Mouse (Mus musculus) liver, embryonic 16.5 days (tissue): ENCODE results near the gene Gm20479. TPM values are rescaled to one million over a fixed set of nuclear protein-coding genes. Genes with fewer than 3 reads are reported as not detected.

ENCODE experiments used
- ATAC-seq: fragments of 200-750 bp; cut with Nextera tagmentation; 2 replicates; pipeline ENCODE4 v1.8.0; 2017; ENCODE audit warnings: low read depth, mild to moderate bottlenecking, moderate number of reproducible peaks, moderate library complexity
- H3K27ac ChIP-seq: fragments of 300-500 bp; sonication (generic); 2 replicates; pipeline ENCODE4 v1.5.1; 2014; ENCODE audit warnings: mild to moderate bottlenecking, low read length
- H3K27me3 ChIP-seq: fragments of 300-500 bp; sonication (generic); 2 replicates; pipeline ENCODE4 v1.6.1; 2014; ENCODE audit warnings: low read depth, low read length, mixed read lengths; ENCODE audit not compliant: control insufficient read depth, insufficient read depth
- H3K36me3 ChIP-seq: fragments of 300-500 bp; sonication (generic); 2 replicates; pipeline ENCODE4 v1.6.1; 2014; ENCODE audit warnings: mild to moderate bottlenecking; ENCODE audit not compliant: control insufficient read depth, insufficient read depth
- H3K4me1 ChIP-seq: fragments of 300-500 bp; sonication (generic); 2 replicates; pipeline ENCODE4 v1.6.1; 2014; ENCODE audit warnings: low read depth, low read length, mixed read lengths; ENCODE audit not compliant: control insufficient read depth
- H3K4me2 ChIP-seq: fragments of 300-500 bp; sonication (generic); 2 replicates; pipeline ENCODE4 v1.6.1; 2014; ENCODE audit warnings: low read depth, low read length, mixed read lengths
- H3K4me3 ChIP-seq: fragments of 300-500 bp; sonication (generic); 2 replicates; pipeline ENCODE4 v1.5.1; 2014; ENCODE audit warnings: low read depth, mild to moderate bottlenecking, low read length
- H3K9ac ChIP-seq: fragments of 300-500 bp; sonication (generic); 2 replicates; pipeline ENCODE4 v1.6.1; 2014; ENCODE audit warnings: low read depth, low read length
- H3K9me3 ChIP-seq: fragments of 300-500 bp; sonication (generic); replicated peaks from 2 replicates; pipeline ENCODE4 v1.6.1; 2016; ENCODE audit warnings: low read length; ENCODE audit not compliant: control insufficient read depth
- WGBS: fragments of 180-500 bp; shearing (Covaris S2); extraction: QIAGEN DNeasy Blood & Tissue Kit; methylation state at CpG from one replicate; pipeline ENCODE4 v1.1.7; 2014; ENCODE audit not compliant: insufficient replicate concordance; 5-methylcytosine and 5-hydroxymethylcytosine counted together
- polyA plus RNA-seq: library from polyadenylated mRNA; unstranded; fragments of >200 nt; fragmentation: Nextera tagmentation; extraction: Ambion mirVana; gene quantifications from 2 replicates; pipeline ENCODE4 v1.2.1, GENCODE M21; 2015

Gene Gm20479
- polyA plus RNA-seq, 1 experiment from 2014 or later = 0.44 TPM

- Histone ChIP-seq H3K4me3 (peak overlapping the region; percentile 40; the same call in 1 of the 2 replicates), H3K27me3 (peaks cover 62% of the 10 kb centered on the region), H3K4me2 (no peak overlapping the region), H3K9me3 (no peaks in the 10 kb centered on the region), H3K4me1 (no peaks in the 10 kb centered on the region; the same call in 1 of the 2 replicates), H3K36me3 (no peaks in the 10 kb centered on the region), H3K27ac (no peak overlapping the region), H3K9ac (no peak overlapping the region)
- WGBS = 2% methylated on average over 22 of the region's 22 CpGs
- ATAC-seq = no peak
Measured at GRCm38 (mm10) chr7:27395521-27396183, 38.4 kb upstream of the Gm20479 start.

GRCm38 (mm10) chr7:27391416-27391815 is 34.2 kb upstream of the Gm20479 start:
- no peaks in the 10 kb centered on the region; the same call in 1 of the 2 replicates for H3K4me1 ChIP-seq
- no peak overlapping the region for H3K4me3 ChIP-seq
- H3K9ac ChIP-seq = no peak overlapping the region
- ATAC-seq = no peak
- H3K36me3 ChIP-seq = no peaks in the 10 kb centered on the region
- 41% methylated on average over 16 of the region's 16 CpGs for WGBS
- peaks cover 37% of the 10 kb centered on the region for H3K27me3 ChIP-seq
- no peak overlapping the region for H3K4me2 ChIP-seq
- no peak overlapping the region for H3K27ac ChIP-seq
- H3K9me3 ChIP-seq = no peaks in the 10 kb centered on the region

GRCm38 (mm10) chr7:27389213-27389612 is 32.0 kb upstream of the Gm20479 start:
- ATAC-seq = no peak
- no peak overlapping the region for H3K4me3 ChIP-seq
- no peaks in the 10 kb centered on the region for H3K36me3 ChIP-seq
- no peaks in the 10 kb centered on the region for H3K4me1 ChIP-seq
- H3K27me3 ChIP-seq = peaks cover 15% of the 10 kb centered on the region
- no peak overlapping the region for H3K27ac ChIP-seq
- 50% methylated on average over 6 of the region's 6 CpGs for WGBS
- H3K9ac ChIP-seq = no peak overlapping the region
- H3K4me2 ChIP-seq = no peak overlapping the region
- H3K9me3 ChIP-seq = no peaks in the 10 kb centered on the region

GRCm38 (mm10) chr7:27384731-27385130 is 27.5 kb upstream of the Gm20479 start:
- WGBS = 46% methylated on average over 4 of the region's 4 CpGs
- Histone ChIP-seq H3K36me3 (no peaks in the 10 kb centered on the region), H3K4me3 (no peak overlapping the region), H3K9me3 (no peaks in the 10 kb centered on the region), H3K9ac (no peak overlapping the region), H3K27ac (no peak overlapping the region), H3K4me2 (no peak overlapping the region), H3K27me3 (no peaks in the 10 kb centered on the region; the same call in 1 of the 2 replicates), H3K4me1 (peaks cover 5% of the 10 kb centered on the region)
- ATAC-seq = no peak

GRCm38 (mm10) chr7:27384134-27384533 is 26.9 kb upstream of the Gm20479 start:
- WGBS = 72% methylated on average over 5 of the region's 5 CpGs
- H3K4me2 ChIP-seq = no peak overlapping the region
- H3K9me3 ChIP-seq = no peaks in the 10 kb centered on the region
- ATAC-seq = no peak
- no peak overlapping the region for H3K9ac ChIP-seq
- peaks cover under 1% of the 10 kb centered on the region; the same call in 1 of the 2 replicates for H3K27me3 ChIP-seq
- no peak overlapping the region for H3K27ac ChIP-seq
- no peak overlapping the region for H3K4me3 ChIP-seq
- H3K4me1 ChIP-seq = peaks cover 5% of the 10 kb centered on the region
- no peaks in the 10 kb centered on the region for H3K36me3 ChIP-seq

GRCm38 (mm10) chr7:27383233-27383632 is 26.0 kb upstream of the Gm20479 start:
- Histone ChIP-seq H3K27me3 (peaks cover 3% of the 10 kb centered on the region; the same call in 1 of the 2 replicates), H3K27ac (no peak overlapping the region), H3K4me1 (peaks cover 5% of the 10 kb centered on the region), H3K4me3 (no peak overlapping the region), H3K9ac (no peak overlapping the region), H3K36me3 (no peaks in the 10 kb centered on the region), H3K4me2 (no peak overlapping the region), H3K9me3 (no peaks in the 10 kb centered on the region)
- WGBS = 30% methylated on average over 1 of the region's 1 CpGs
- no peak for ATAC-seq

- no peak for ATAC-seq
- Histone ChIP-seq H3K27me3 (peaks cover 3% of the 10 kb centered on the region; the same call in 1 of the 2 replicates), H3K9ac (no peak overlapping the region), H3K9me3 (no peaks in the 10 kb centered on the region), H3K27ac (no peak overlapping the region), H3K4me3 (no peak overlapping the region), H3K36me3 (no peaks in the 10 kb centered on the region), H3K4me2 (no peak overlapping the region), H3K4me1 (peaks cover 5% of the 10 kb centered on the region)
- 45% methylated on average over 4 of the region's 4 CpGs for WGBS
Measured at GRCm38 (mm10) chr7:27381560-27381959, 24.3 kb upstream of the Gm20479 start.

- no peaks in the 10 kb centered on the region for H3K36me3 ChIP-seq
- peaks cover 7% of the 10 kb centered on the region for H3K27me3 ChIP-seq
- H3K4me2 ChIP-seq = no peak overlapping the region
- no peak overlapping the region for H3K4me3 ChIP-seq
- no peak overlapping the region for H3K9ac ChIP-seq
- WGBS = 20% methylated on average over 1 of the region's 1 CpGs
- no peak overlapping the region for H3K27ac ChIP-seq
- no peak for ATAC-seq
- H3K4me1 ChIP-seq = peaks cover 5% of the 10 kb centered on the region
- no peaks in the 10 kb centered on the region for H3K9me3 ChIP-seq
Measured at GRCm38 (mm10) chr7:27381009-27381408, 23.8 kb upstream of the Gm20479 start.

GRCm38 (mm10) chr7:27379836-27380235 is 22.6 kb upstream of the Gm20479 start:
- H3K27me3 ChIP-seq = peaks cover 17% of the 10 kb centered on the region

More at GRCm38 (mm10) chr7:27379836-27380235, 22.6 kb upstream of the Gm20479 start:
- Histone ChIP-seq H3K4me1 (peaks cover 5% of the 10 kb centered on the region), H3K36me3 (no peaks in the 10 kb centered on the region), H3K27ac (no peak overlapping the region), H3K4me2 (no peak overlapping the region), H3K4me3 (no peak overlapping the region), H3K9me3 (no peaks in the 10 kb centered on the region), H3K9ac (no peak overlapping the region)
- 74% methylated on average over 6 of the region's 6 CpGs for WGBS
- ATAC-seq = no peak
